Mouse (Mus musculus) midbrain, embryonic 10.5 days (tissue): ENCODE results near the gene Slc35b1. TPM values are rescaled to one million over a fixed set of nuclear protein-coding genes. Genes with fewer than 3 reads are reported as not detected.

Source experiments
- DNase-seq: peaks from one replicate; pipeline ENCODE4 v3.0.0-alpha.2; 2017; ENCODE audit warnings: low spot score
- H3K27ac ChIP-seq: fragments of 300-500 bp; sonication (generic); replicated peaks from 2 replicates; pipeline ENCODE4 v1.5.1; 2016; ENCODE audit warnings: mild to moderate bottlenecking
- H3K27me3 ChIP-seq: fragments of 300-500 bp; sonication (generic); 2 replicates; pipeline ENCODE4 v1.6.1; 2016; ENCODE audit warnings: low read depth, mild to moderate bottlenecking; ENCODE audit not compliant: poor library complexity, severe bottlenecking
- H3K36me3 ChIP-seq: fragments of 300-500 bp; sonication (generic); 2 replicates; pipeline ENCODE4 v1.6.1; 2016; ENCODE audit warnings: mild to moderate bottlenecking, moderate library complexity
- H3K4me1 ChIP-seq: fragments of 300-500 bp; sonication (generic); 2 replicates; pipeline ENCODE4 v1.6.1; 2016
- H3K4me3 ChIP-seq: fragments of 300-500 bp; sonication (generic); 2 replicates; pipeline ENCODE4 v1.5.1; 2016; ENCODE audit warnings: mild to moderate bottlenecking, moderate library complexity
- H3K9me3 ChIP-seq: fragments of 300-500 bp; sonication (generic); replicated peaks from 2 replicates; pipeline ENCODE4 v1.6.1; 2016; ENCODE audit warnings: mild to moderate bottlenecking
- WGBS: fragments of 180-500 bp; shearing (Covaris S2); methylation state at CpG from one replicate; pipeline ENCODE4 v1.1.7; 2016; 5-methylcytosine and 5-hydroxymethylcytosine counted together
- polyA plus RNA-seq: library from polyadenylated mRNA; unstranded; fragments of >200 nt; fragmentation: Nextera tagmentation; extraction: Ambion mirVana; gene quantifications from 2 replicates; pipeline ENCODE4 v1.2.1, GENCODE M21; 2016

Slc35b1 gene
- 123 and 131 TPM in 2 replicates for polyA plus RNA-seq

DNA sequence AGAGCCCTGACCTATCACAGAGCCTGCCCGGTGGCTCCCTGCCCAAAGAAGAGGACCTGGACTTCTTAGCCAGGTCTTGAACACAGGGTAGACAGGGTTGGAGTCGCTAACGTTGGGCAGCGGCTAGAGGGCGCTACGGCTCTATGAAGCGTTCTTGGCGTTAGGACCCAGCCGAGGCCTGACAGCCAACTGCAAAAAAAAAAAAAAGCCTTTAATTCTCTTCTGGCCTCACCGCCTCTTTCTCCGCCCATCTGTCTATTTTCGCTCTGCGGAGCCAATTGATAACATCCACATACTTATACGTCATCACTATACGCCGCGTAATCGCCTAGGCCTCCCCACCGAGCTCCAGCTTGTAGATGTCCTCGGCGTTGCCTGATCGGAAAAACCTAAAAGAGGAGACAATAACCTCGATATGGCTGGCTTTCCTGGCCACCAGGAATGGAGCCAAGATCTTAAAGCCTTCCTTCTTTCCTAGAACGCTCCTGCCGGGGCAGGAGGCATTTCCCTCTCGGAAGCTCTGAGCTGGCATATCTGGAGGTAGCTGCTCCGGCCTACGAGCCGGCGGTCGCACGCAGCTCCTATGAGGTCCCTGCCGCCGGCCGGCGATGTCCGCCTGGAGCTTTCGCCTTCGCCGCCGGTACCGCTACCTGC, at the start of gene Slc35b1:
TSS of gene Slc35b1 (plus strand) at position 374 of the 654 bp plus-strand sequence.
- Histone ChIP-seq H3K4me1 (peaks cover 25% of the 10 kb centered on the region), H3K9me3 (no peaks in the 10 kb centered on the region), H3K27ac (peak within 1 kb of the TSS; percentile 99), H3K4me3 (peak within 1 kb of the TSS; percentile 96), H3K36me3 (peaks cover 42% of the 10 kb centered on the region), H3K27me3 (0 out of 2 replicates have a peak, but pooled peaks cover 3% of the 10 kb centered on the region)
- DNase-seq = peak; percentile 94
- WGBS = under 1% methylated on average over 42 of the region's 42 CpGs

DNA sequence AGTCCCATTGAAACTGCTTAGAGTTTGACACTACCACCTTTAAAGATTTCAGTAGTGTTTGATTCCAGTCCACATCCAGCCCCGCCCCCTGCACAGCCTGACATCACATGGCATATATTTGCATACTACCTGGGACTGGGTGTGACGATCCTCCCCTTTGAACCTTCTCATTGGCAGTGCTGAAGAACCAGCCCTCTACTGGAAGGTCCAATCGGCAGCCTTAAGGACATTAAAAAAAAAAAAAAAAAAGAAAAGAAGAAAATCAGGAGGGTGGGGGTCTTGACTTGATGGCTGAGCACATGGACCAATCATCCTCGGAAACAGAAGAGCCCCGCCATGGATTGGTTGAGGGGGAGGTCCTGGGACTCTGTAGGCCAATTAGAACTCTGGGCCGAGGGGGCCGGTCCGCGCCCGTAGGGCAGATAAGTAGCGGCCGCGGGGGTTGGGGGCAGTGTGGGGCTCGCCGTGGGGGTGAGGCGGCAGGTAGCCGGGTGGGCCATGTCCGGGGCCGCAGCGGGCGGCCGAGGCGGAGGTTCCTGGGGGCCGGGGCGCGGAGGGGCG, 47.8 kb upstream of the Slc35b1 start, which contains the start of gene Fam117a:
TSS of gene Fam117a (plus strand) at position 451 of the 561 bp plus-strand sequence.
- DNase-seq = peak; percentile 88
- Histone ChIP-seq H3K36me3 (no peaks in the 10 kb centered on the region), H3K9me3 (no peaks in the 10 kb centered on the region), H3K4me1 (peaks cover 43% of the 10 kb centered on the region), H3K27ac (peak within 1 kb of the TSS; percentile 90), H3K4me3 (peak within 1 kb of the TSS; percentile 98), H3K27me3 (peaks cover 25% of the 10 kb centered on the region)
- under 1% methylated on average over 27 of the region's 27 CpGs for WGBS

DNA sequence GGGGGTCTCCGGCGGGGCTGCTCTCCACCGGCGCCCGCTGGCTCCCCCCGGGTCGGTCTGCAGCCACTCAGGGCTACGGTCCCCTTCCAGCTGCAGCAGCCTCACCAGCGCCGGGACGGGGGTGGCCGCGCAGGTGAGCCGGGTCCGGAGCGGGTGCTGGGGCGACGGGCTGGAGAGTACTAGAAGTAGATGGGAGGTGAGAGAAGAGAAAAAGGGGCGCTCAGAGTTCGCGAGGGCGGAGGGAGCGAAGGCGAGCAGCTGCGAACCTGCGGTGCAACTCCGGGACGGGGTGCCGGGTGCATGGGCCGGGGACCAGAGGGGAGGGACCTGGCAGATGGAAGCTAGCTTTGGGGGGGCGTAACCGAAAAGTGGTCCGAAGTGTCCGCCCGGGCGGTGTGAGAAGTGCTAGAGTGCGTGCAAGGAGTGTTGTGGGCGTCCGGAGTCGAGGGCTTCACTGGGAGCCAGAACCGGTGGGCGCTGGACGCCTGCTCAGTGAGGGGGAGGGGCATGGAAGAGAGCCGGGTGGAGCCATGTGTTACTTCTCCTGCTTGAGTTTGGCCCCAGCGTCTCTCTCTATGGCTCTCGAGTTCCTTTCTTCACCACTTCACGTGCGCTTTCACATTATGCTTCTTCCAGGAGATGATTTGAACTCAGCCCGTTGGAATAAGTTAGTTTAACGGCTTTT, 47.2 kb upstream of the Slc35b1 start:
- H3K9me3 ChIP-seq = no peaks in the 10 kb centered on the region
- H3K4me3 ChIP-seq = peak overlapping the region; percentile 98
- under 1% methylated on average over 50 of the region's 50 CpGs for WGBS
- H3K36me3 ChIP-seq = no peaks in the 10 kb centered on the region
- DNase-seq = peak; percentile 74
- H3K27ac ChIP-seq = peak overlapping the region; percentile 90
- H3K27me3 ChIP-seq = peaks cover 25% of the 10 kb centered on the region
- peaks cover 38% of the 10 kb centered on the region for H3K4me1 ChIP-seq

DNA sequence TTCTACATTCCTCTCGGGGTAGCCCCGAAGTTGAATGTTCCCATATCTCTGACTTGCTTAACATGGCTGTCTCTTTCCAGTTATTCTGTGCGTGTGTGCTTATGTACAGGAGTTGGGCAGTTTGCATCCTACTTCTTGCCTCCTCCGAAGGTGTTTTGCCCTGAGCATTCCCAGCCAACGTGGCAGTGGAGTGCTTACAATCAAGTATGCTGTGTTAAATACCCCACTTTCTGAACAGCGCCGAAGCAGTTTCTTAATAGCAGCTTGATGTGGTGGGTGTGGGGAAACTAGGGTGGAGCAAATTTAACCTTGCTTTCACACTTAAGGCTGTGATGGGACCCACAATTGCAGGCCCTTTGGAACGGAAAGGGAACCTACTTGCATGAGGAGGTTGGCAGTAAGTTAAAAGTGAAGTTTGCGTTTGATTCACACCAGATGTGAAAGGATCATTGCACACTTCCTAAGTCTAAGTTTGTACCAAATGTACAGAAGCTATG, 46.6 kb upstream of the Slc35b1 start:
- Histone ChIP-seq H3K9me3 (no peaks in the 10 kb centered on the region), H3K4me3 (peak overlapping the region; percentile 98), H3K27ac (peak overlapping the region; percentile 90), H3K36me3 (no peaks in the 10 kb centered on the region), H3K27me3 (peaks cover 25% of the 10 kb centered on the region), H3K4me1 (peaks cover 35% of the 10 kb centered on the region)
- no peak for DNase-seq
- 37% methylated on average over 9 of the region's 9 CpGs for WGBS

DNA sequence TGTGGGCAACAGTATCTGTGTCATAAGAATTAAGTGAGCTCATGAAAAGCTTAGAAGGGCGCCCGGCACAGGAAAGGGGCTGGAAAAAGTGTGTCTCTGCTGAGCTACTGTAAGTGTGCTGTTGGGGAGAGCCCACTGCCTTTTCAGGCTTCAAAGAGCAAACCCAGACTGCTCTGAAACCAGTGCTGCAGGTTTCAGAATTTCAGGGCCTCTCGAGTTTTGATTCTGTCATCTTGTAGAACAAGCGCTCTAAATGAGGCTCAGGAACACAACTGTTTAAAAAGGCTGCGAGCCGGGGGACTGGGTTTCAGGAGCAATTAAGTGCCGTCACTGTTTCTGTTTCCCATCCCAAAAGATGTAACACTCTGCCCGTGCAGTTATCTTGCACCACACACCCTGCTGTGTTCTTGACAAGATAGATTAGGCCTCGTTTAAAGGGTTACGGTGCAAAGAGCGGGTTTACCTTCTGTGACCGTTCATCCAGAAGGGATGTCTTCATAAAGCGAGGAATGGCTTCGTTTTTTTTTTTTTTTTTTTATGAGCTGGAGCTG, 44.9 kb upstream of the Slc35b1 start:
- H3K36me3 ChIP-seq = no peaks in the 10 kb centered on the region
- H3K4me3 ChIP-seq = peak overlapping the region; percentile 9
- no peaks in the 10 kb centered on the region for H3K9me3 ChIP-seq
- H3K4me1 ChIP-seq = peaks cover 35% of the 10 kb centered on the region
- peaks cover 25% of the 10 kb centered on the region for H3K27me3 ChIP-seq
- DNase-seq = no peak
- peak overlapping the region; percentile 43; the same call in 1 of the 2 replicates for H3K27ac ChIP-seq
- 30% methylated on average over 14 of the region's 14 CpGs for WGBS

DNA sequence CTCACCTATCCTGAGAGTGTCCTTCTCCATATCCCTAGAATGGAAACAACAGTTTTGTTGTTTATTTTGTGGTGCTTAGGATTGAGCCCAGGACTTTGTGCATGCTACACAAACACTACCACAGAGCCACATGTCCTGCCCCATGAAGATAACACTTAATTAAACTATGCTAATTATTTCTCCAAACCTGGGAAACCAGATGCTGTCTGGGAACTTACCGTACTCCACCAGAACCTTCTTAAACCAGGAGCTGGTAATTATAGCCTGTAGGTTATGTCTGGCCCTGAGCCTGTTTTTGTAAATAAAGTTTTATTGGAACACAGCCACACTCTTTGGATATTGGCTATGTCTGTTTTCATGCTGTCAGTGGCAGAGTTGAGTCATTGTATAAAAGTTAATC, 44.2 kb upstream of the Slc35b1 start:
- Histone ChIP-seq H3K36me3 (no peaks in the 10 kb centered on the region), H3K4me1 (peaks cover 35% of the 10 kb centered on the region), H3K4me3 (no peak overlapping the region), H3K27ac (no peak overlapping the region), H3K9me3 (no peaks in the 10 kb centered on the region), H3K27me3 (peaks cover 25% of the 10 kb centered on the region)
- 90% methylated on average over 1 of the region's 1 CpGs for WGBS
- DNase-seq = no peak

DNA sequence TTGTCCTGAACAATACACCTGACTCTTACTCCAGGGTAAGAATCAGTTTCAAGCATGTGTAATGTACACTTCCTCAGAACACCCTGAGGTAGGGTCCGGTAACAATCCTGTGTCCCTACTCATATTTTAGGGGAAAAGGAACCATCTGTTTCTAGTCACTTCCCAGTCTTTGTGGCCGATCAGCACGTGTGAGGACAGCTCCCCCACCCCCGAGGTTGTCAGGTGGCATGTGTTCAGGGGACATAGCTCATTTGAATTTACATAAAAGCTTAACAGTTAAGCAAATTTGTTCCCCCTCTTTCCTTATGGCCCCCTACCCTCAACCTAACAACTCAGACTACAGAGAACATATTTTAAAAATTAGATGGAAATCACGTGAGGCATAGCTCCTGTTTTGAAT, 43.8 kb upstream of the Slc35b1 start:
- WGBS = 61% methylated on average over 5 of the region's 5 CpGs
- Histone ChIP-seq H3K4me3 (no peak overlapping the region), H3K9me3 (no peaks in the 10 kb centered on the region), H3K27me3 (peaks cover 25% of the 10 kb centered on the region), H3K4me1 (peaks cover 35% of the 10 kb centered on the region), H3K36me3 (no peaks in the 10 kb centered on the region), H3K27ac (no peak overlapping the region)
- DNase-seq = no peak

DNA sequence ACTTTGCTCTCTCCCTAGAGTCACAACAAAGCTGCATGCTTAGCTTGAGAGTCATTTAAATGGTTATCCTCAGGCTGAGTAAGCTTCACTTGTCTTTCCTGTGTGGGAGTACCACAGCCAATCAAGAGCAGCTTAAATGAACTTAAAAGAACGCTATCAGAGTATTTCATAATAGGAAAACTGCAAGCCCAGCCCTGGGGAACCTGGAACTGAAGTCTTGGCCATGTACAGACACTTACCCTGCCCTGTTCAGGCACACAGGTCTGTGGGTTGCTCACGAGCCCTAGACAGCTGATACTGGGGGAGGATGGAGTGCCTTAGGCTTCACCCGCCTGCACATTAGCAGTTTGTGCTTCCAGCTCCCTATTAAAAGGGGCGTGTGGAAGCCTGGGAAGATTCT, 41.3 kb upstream of the Slc35b1 start:
- WGBS = 86% methylated on average over 4 of the region's 4 CpGs

DNA sequence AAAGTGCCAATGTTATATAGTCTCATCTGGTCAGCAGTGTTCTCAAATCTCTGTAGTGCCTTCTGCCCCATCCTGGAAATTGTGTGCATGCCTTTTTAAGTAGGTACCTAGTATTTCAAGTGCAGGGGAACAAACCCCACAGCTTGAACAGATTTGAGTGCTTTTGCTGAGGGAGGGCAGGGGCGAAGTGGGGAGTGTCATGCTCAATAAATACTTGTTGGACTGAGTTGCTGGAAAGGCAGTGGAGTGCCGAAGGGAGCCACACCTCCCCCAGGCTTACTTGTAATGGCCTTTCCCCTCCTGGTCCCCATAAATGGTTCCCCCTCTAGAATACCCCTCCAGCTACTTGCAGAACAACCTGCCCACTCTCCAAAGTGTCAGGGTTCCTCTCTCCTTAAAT, 40.3 kb upstream of the Slc35b1 start:
- no peak overlapping the region for H3K27ac ChIP-seq
- DNase-seq = no peak
- no peaks in the 10 kb centered on the region for H3K9me3 ChIP-seq
- H3K27me3 ChIP-seq = peaks cover 7% of the 10 kb centered on the region; the same call in 1 of the 2 replicates
- H3K4me1 ChIP-seq = peaks cover 11% of the 10 kb centered on the region
- 86% methylated on average over 2 of the region's 2 CpGs for whole genome bisulfite sequencing
- peaks cover 7% of the 10 kb centered on the region; the same call in 1 of the 2 replicates for H3K36me3 ChIP-seq
- H3K4me3 ChIP-seq = no peak overlapping the region

More for the DNA sequence above, 41.3 kb upstream of the Slc35b1 start:
- H3K9me3 ChIP-seq = no peaks in the 10 kb centered on the region
- peaks cover 16% of the 10 kb centered on the region for H3K4me1 ChIP-seq
- no peak for DNase-seq
- H3K4me3 ChIP-seq = no peak overlapping the region
- peaks cover 4% of the 10 kb centered on the region; the same call in 1 of the 2 replicates for H3K36me3 ChIP-seq
- H3K27ac ChIP-seq = no peak overlapping the region
- H3K27me3 ChIP-seq = peaks cover 17% of the 10 kb centered on the region

DNA sequence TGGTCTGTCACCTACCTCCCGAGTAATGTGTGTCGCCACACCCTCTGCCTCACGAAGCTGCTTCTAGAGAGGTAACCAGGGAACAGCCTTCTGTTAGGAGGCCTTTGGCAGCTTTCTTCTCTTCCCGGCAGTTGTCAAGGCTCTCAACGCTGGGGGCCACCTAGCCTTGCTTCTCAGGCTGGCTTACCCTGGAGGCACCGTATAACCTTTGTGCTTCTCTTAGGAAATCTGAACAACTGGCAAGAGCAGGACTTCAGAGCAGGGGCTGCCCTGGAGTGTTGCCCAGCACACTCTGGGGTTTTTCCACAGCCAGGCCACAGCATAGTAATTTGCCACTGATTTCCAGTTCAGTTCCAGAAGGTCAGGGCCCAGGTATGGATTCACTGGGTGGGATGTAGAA, 34.2 kb upstream of the Slc35b1 start:
- Histone ChIP-seq H3K27me3 (no peaks in the 10 kb centered on the region), H3K9me3 (no peaks in the 10 kb centered on the region), H3K4me1 (no peaks in the 10 kb centered on the region), H3K4me3 (no peak overlapping the region), H3K36me3 (peaks cover 7% of the 10 kb centered on the region; the same call in 1 of the 2 replicates), H3K27ac (no peak overlapping the region)
- no peak for DNase-seq
- WGBS = 79% methylated on average over 6 of the region's 6 CpGs

DNA sequence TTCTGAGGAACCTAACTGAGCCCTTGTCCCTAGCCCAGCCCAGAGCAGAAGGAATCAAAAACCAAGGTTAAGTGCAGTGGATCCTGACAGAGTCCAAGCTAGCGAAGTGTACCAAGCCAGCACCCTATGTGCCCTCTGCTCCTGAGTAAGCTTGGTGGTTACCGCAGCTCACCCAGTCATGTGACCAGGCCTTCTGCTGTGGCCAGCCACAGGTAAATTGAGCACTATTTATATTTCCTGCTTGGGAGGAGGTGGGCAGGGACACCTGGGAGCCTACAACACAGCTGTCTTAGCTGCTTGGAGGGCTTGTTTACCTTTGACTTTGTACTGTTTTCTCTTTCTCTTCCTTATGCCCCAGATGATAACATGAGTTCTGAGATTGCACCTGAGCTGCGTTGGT, 33.5 kb upstream of the Slc35b1 start:
- Histone ChIP-seq H3K27ac (no peak overlapping the region), H3K4me3 (no peak overlapping the region), H3K9me3 (no peaks in the 10 kb centered on the region), H3K4me1 (no peaks in the 10 kb centered on the region), H3K36me3 (peaks cover 7% of the 10 kb centered on the region; the same call in 1 of the 2 replicates), H3K27me3 (no peaks in the 10 kb centered on the region)
- DNase-seq = no peak
- WGBS = 96% methylated on average over 3 of the region's 3 CpGs

DNA sequence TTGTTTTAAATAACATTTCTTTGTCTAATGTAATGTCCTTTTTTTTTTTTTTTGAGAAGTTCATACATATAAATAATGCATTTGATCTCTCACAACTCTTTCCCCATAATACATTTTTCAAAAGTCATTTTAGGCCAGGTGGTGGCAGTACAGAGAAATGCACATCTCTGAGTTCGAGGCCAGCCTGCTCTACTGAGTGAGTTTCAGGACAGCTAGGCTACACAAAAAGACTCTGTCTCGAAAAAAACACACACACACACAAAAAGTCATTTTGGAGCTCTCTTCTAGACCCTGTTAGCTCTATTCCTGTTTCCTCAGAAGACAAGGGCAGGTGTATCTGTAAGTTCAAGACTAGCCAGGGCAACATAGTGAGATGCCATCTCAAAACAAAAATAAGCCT, 31.8 kb upstream of the Slc35b1 start:
- no peak overlapping the region for H3K27ac ChIP-seq
- DNase-seq = no peak
- H3K9me3 ChIP-seq = no peaks in the 10 kb centered on the region
- no peaks in the 10 kb centered on the region for H3K4me1 ChIP-seq
- WGBS = 82% methylated on average over 2 of the region's 2 CpGs
- no peaks in the 10 kb centered on the region for H3K27me3 ChIP-seq
- peaks cover 5% of the 10 kb centered on the region; the same call in 1 of the 2 replicates for H3K36me3 ChIP-seq
- no peak overlapping the region for H3K4me3 ChIP-seq
